ENCODE assay signal across 9 mouse cellular contexts in the genomic region with DNA sequence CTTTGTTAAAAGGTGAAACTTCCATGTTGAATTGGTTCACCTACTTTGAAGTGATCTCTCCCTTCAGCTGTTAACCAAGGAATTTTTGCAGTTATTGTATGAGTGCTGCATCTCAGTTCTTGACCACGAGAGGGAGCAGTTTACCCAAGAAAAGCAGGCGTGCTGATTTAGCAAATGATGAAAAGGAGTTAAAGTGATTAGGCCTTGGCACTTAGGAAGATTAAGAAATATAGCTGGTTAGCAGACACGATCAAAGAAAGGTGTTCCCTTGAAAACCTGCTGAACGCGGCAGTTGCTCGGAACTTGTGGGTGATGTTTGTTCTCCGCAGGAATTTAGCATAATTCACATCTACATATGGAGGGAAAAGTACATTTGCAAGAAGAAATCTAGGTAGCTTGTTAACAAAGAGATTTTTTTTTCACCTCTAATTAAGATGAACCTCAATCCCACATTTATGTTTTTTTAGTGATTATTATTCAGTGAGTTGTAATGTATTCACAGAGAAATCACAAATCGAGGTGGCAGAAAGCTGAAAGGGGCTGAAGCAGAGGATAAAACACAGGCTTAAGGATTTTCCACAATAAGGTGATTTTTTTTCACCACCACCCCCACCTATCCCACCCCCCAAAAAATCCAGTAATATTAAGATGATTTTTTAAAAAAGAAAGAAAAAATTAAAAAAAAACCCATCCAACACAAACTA.
DNase-seq lines count a peak whose midpoint lies in the region; ATAC-seq and TF ChIP-seq lines count a peak whose summit lies in the region.
"Had no signal": no experiment of that assay in that cellular context is flagged by ENCODE, and none has a peak within 500 bp of the region (broad histone marks: within the 10 kb centered on the region; RNA-seq: fewer than 3 reads in every experiment).

No protein-coding gene starts in this region.

- ATAC-seq in hindbrain, postnatal 0 days, result no peak

- no peak overlapping the region for H3K4me3 ChIP-seq in embryonic fibroblast, embryonic 13.5 days (ENCODE audit: insufficient read depth, low read length)
- no peak overlapping the region for H3K4me3 ChIP-seq in hindbrain, postnatal 0 days (ENCODE audit: low read length)
- no peak overlapping the region for H3K4me3 ChIP-seq in limb, embryonic 10.5 days
- H3K4me3 ChIP-seq: megakaryocyte, embryonic 14.5 days had no signal

- H3K4me1 ChIP-seq in embryonic fibroblast, embryonic 13.5 days (ENCODE audit: control insufficient read depth, insufficient read depth, low read length), result peaks cover 8% of the 10 kb centered on the region
- H3K4me1 ChIP-seq in hindbrain, postnatal 0 days (ENCODE audit: insufficient read depth, low read length), result no peaks in the 10 kb centered on the region
- peaks cover 35% of the 10 kb centered on the region for H3K4me1 ChIP-seq in limb, embryonic 10.5 days
- H3K4me1 ChIP-seq: megakaryocyte, embryonic 14.5 days had no signal

- peak; percentile 50 for DNase-seq in ovary, postnatal 14 days (ENCODE audit: low spot score)
- DNase-seq in ovary, postnatal 10 days (ENCODE audit: low spot score), result no peak
- peak; percentile 36 to 45 for DNase-seq in adrenal gland, postnatal 36 days
- DNase-seq in hindbrain, postnatal 0 days (ENCODE audit: low spot score), result peak; percentile 85
- DNase-seq in limb, embryonic 10.5 days (ENCODE audit: low spot score), result peak; percentile 71
- peak; percentile 85 for DNase-seq in retina, embryonic 14.5 days (ENCODE audit: low spot score)
- no peak for DNase-seq in ovary, postnatal 36 days (ENCODE audit: low spot score)

- H3K9me3 ChIP-seq in hindbrain, postnatal 0 days (ENCODE audit: low read length), result no peaks in the 10 kb centered on the region
- no peaks in the 10 kb centered on the region for H3K9me3 ChIP-seq in limb, embryonic 10.5 days (replicated peaks)

- no peak for TF ChIP-seq POLR2A in embryonic fibroblast, embryonic 13.5 days (IDR thresholded peaks at IDR 0.05; ENCODE audit: low read depth, low read length)

- no peak overlapping the region for H3K9ac ChIP-seq in hindbrain, postnatal 0 days (replicated peaks; ENCODE audit: low read length)

- WGBS in hindbrain, postnatal 0 days, result 24% methylated on average over 8 of the region's 8 CpGs
- WGBS in limb, embryonic 10.5 days, result 26% methylated on average over 8 of the region's 8 CpGs

- TF ChIP-seq CTCF in embryonic fibroblast, embryonic 13.5 days (IDR thresholded peaks at IDR 0.05; ENCODE audit: borderline replicate concordance, insufficient read depth, low read length), result 0 out of 2 replicates have a peak, but pooled peaks have one; percentile 11
- peak; percentile 89 for TF ChIP-seq CTCF in hindbrain, postnatal 0 days (IDR thresholded peaks at IDR 0.05; ENCODE audit: low read depth)

- H3K4me2 ChIP-seq in hindbrain, postnatal 0 days (ENCODE audit: low read depth, low read length), result 0 out of 2 replicates have a peak overlapping the region, but pooled peaks have one; percentile 16

- no peaks in the 10 kb centered on the region for H3K36me3 ChIP-seq in hindbrain, postnatal 0 days (ENCODE audit: insufficient read depth, low read length)
- H3K36me3 ChIP-seq in limb, embryonic 10.5 days, result peaks cover 18% of the 10 kb centered on the region

- H3K27ac ChIP-seq in embryonic fibroblast, embryonic 13.5 days (ENCODE audit: insufficient read depth, low read length), result no peak overlapping the region
- H3K27ac ChIP-seq in hindbrain, postnatal 0 days, result no peak overlapping the region
- H3K27ac ChIP-seq in limb, embryonic 10.5 days, result peak overlapping the region; percentile 76

- H3K27me3 ChIP-seq in hindbrain, postnatal 0 days (ENCODE audit: insufficient read depth, low read length), result no peaks in the 10 kb centered on the region
- H3K27me3 ChIP-seq in limb, embryonic 10.5 days (ENCODE audit: low read depth, poor library complexity, severe bottlenecking), result no peaks in the 10 kb centered on the region
- H3K27me3 ChIP-seq: megakaryocyte, embryonic 14.5 days had no signal

Comparison
In these comparisons a context has a peak if more than half of its experiments do, and no peak if none do; other contexts are left out.
1. DNase-seq: peak in ovary, postnatal 14 days (single experiment), adrenal gland, postnatal 36 days (2 of 2), hindbrain, postnatal 0 days (single experiment), limb, embryonic 10.5 days (single experiment) and retina, embryonic 14.5 days (single experiment); none in ovary, postnatal 10 days (single experiment) and ovary, postnatal 36 days (single experiment).